Mouse (Mus musculus) heart, adult 2 months (tissue): ENCODE data around the gene Kcnmb2. TPM values are rescaled to one million over a fixed set of nuclear protein-coding genes. Genes with fewer than 3 reads are reported as not detected.

ENCODE experiments used
- DNase-seq, 2 experiments: peaks; one replicate each; pipeline ENCODE4 v3.0.0; 2021
- H3K27ac ChIP-seq: fragments of 200-600 bp; 2 replicates; pipeline ENCODE4 v1.8.1; 2022
- H3K27me3 ChIP-seq: fragments of 200-500 bp; 2 replicates; pipeline ENCODE4 v1.6.1; 2012; ENCODE audit warnings: mild to moderate bottlenecking, low read length, inconsistent platforms, mixed read lengths; ENCODE audit not compliant: control insufficient read depth, insufficient read depth
- H3K36me3 ChIP-seq: fragments of 200-500 bp; 2 replicates; pipeline ENCODE4 v1.6.1; 2012; ENCODE audit warnings: low read length, inconsistent platforms; ENCODE audit not compliant: control insufficient read depth, insufficient read depth
- H3K4me1 ChIP-seq: fragments of 200-500 bp; 2 replicates; pipeline ENCODE4 v1.6.1; 2011; ENCODE audit warnings: low read length; ENCODE audit not compliant: control insufficient read depth, insufficient read depth
- H3K4me3 ChIP-seq: fragments of 200-600 bp; 2 replicates; pipeline ENCODE4 v1.8.1; 2022
- H3K79me2 ChIP-seq: fragments of 200-500 bp; replicated peaks from 2 replicates; pipeline ENCODE4 v1.6.1; 2012; ENCODE audit warnings: mild to moderate bottlenecking, inconsistent platforms, low read length, moderate library complexity, mixed read lengths; ENCODE audit not compliant: control insufficient read depth, insufficient read depth
- H3K9ac ChIP-seq: fragments of 200-500 bp; 2 replicates; pipeline ENCODE4 v1.6.1; 2012; ENCODE audit warnings: low read depth, mild to moderate bottlenecking, control low read depth, inconsistent platforms, low read length, mixed read lengths
- CTCF ChIP-seq: fragments of 200-600 bp; IDR thresholded peaks from 2 replicates; pipeline ENCODE4 v1.8.1; 2022; ENCODE audit warnings: antibody characterized with exemption, mild to moderate bottlenecking, moderate library complexity
- EP300 ChIP-seq: fragments of 200-500 bp; IDR thresholded peaks from 2 replicates; pipeline ENCODE4 v1.6.1; 2011; ENCODE audit warnings: low read depth, low read length, control low read depth; ENCODE audit not compliant: insufficient read depth
- POLR2A ChIP-seq: fragments of 200-500 bp; IDR thresholded peaks from 2 replicates; pipeline ENCODE4 v1.6.1; 2011; ENCODE audit warnings: mild to moderate bottlenecking, low read depth, low read length, control low read depth; ENCODE audit not compliant: insufficient read depth
- whole genome bisulfite sequencing: fragments of 180-500 bp; shearing (Covaris S2); methylation state at CpG from one replicate; pipeline ENCODE4 v1.1.7; 2018; 5-methylcytosine and 5-hydroxymethylcytosine counted together
- intact Hi-C: fragments of 180-260 bp; cut with DNase I; formaldehyde crosslinking; loops from one replicate; pipeline ENCODE4 v1.15.1; 2025
- polyA plus RNA-seq: library from polyadenylated mRNA; depleted of rRNA; stranded (reverse); fragments of >200 nt; gene quantifications from 2 replicates; pipeline ENCODE4 v1.2.3, GENCODE M21; 2012
- total RNA-seq, 2 experiments: library from RNA; stranded (reverse); gene quantifications; 2 replicates each; pipeline ENCODE4 v1.2.3; 2021

The Kcnmb2 gene
- total and polyA plus RNA-seq, 3 experiments, result 0.06 TPM; not detected in 2

DNA sequence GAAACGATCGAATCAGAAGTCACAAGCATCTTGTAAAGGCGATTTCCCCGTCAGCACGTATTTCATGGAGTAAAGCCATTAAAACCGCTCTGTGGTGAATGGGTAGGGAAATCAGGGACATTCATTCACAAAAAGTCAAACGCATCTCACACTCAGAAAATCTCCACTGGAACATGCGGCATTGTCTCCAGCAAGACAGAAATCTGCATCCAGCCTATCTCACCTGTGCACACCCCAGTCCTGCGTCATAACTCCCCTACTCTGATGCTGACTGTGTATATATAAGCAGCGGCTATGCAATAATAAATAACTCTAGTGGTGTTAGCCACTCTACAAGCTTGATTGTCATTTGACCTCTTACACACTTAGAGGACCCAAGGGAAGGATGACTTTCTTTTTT lies 199.1 kb downstream of the Kcnmb2 start:
- no peak for DNase-seq
- no peaks in the 10 kb centered on the region for H3K79me2 ChIP-seq
- H3K9ac ChIP-seq, result no peak overlapping the region
- 86% methylated on average over 10 of the region's 10 CpGs for WGBS
- H3K4me1 ChIP-seq, result no peaks in the 10 kb centered on the region
- no peak overlapping the region for H3K4me3 ChIP-seq
- TF ChIP-seq CTCF (no peak), EP300 (no peak), POLR2A (no peak)
- no peak overlapping the region for H3K27ac ChIP-seq
- no peaks in the 10 kb centered on the region for H3K36me3 ChIP-seq
- no peaks in the 10 kb centered on the region for H3K27me3 ChIP-seq
- intact Hi-C loops, result no loop called here

DNA sequence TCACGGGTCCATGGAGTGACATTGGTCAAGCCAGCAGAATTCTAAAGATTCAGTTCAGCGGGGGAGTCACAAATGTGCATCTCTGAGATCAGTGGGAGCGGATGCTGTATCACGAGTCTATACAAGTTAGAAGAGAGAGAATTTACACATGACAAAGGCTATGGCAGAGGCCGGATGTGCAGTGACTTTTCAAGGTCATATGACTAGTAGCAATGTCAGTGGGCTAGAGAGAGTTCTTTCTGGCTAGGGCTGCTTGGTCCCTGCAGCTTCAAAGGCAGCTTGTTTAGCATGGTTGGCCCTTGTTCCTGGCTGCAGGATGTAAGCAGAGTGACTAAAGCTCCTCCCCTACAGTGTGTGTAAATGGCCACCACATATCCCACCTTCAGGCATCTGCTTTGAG lies 217.5 kb downstream of the Kcnmb2 start:
- TF ChIP-seq EP300, result no peak
- TF ChIP-seq CTCF, result no peak
- TF ChIP-seq POLR2A, result no peak
- Histone ChIP-seq H3K79me2 (no peaks in the 10 kb centered on the region), H3K4me3 (no peak overlapping the region), H3K4me1 (no peaks in the 10 kb centered on the region), H3K27me3 (no peaks in the 10 kb centered on the region), H3K36me3 (no peaks in the 10 kb centered on the region), H3K27ac (no peak overlapping the region), H3K9ac (no peak overlapping the region)
- WGBS, result 81% methylated on average over 5 of the region's 5 CpGs
- intact Hi-C loops, result loop anchor here (5.0 kb wide), 1 partner anchor 662 kb away; no protein-coding TSS in a partner anchor
- no peak for DNase-seq

GRCm38 (mm10) chr3:32121731-32122130 lies 219.4 kb downstream of the Kcnmb2 start:
- intact Hi-C loops, result loop anchor here (5.0 kb wide), 1 partner anchor 661 kb away; no protein-coding TSS in a partner anchor
- 62% methylated on average over 3 of the region's 3 CpGs for WGBS
- TF ChIP-seq POLR2A, result no peak
- TF ChIP-seq CTCF, result no peak
- no peak for TF ChIP-seq EP300
- Histone ChIP-seq H3K27ac (no peak overlapping the region), H3K4me3 (no peak overlapping the region), H3K36me3 (no peaks in the 10 kb centered on the region), H3K79me2 (no peaks in the 10 kb centered on the region), H3K9ac (no peak overlapping the region), H3K4me1 (no peaks in the 10 kb centered on the region), H3K27me3 (no peaks in the 10 kb centered on the region)
- no peak for DNase-seq

- H3K79me2 ChIP-seq, result no peaks in the 10 kb centered on the region
- no peak overlapping the region for H3K9ac ChIP-seq
- H3K4me1 ChIP-seq, result no peaks in the 10 kb centered on the region
- no peaks in the 10 kb centered on the region for H3K36me3 ChIP-seq
- no peak for TF ChIP-seq POLR2A
- no peak for TF ChIP-seq EP300
- no peak for TF ChIP-seq CTCF
- DNase-seq, result no peak
- 57% methylated on average over 4 of the region's 4 CpGs for WGBS
- intact Hi-C loops, result no loop called here
- no peak overlapping the region for H3K27ac ChIP-seq
- no peak overlapping the region for H3K4me3 ChIP-seq
- no peaks in the 10 kb centered on the region for H3K27me3 ChIP-seq
Observed at GRCm38 (mm10) chr3:32125431-32125830, 223.1 kb downstream of the Kcnmb2 start.

DNA sequence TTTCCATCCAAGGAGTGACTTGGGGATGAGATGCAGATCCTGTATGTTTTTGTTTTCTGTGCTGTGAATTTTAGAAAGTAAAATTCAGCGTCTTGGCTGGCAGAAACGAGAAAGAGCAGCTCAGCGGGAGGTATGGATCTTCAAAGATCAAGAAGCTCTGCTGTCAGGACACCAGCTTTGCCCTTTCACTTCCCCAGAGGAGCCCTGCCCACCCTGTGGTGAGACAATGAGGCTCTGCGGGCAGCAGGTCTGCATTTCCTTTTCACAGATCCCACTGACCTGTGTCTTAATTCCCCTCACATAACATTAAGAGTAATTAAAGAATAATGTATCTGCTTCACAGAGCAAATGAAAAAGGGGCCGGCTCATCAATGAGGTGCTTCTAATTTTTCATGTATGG lies 226.1 kb downstream of the Kcnmb2 start:
- no peak overlapping the region for H3K9ac ChIP-seq
- H3K27me3 ChIP-seq, result no peaks in the 10 kb centered on the region
- intact Hi-C loops, result no loop called here
- H3K27ac ChIP-seq, result no peak overlapping the region
- no peak for DNase-seq
- TF ChIP-seq CTCF, result no peak
- no peak for TF ChIP-seq EP300
- TF ChIP-seq POLR2A, result no peak
- no peaks in the 10 kb centered on the region for H3K4me1 ChIP-seq
- H3K36me3 ChIP-seq, result no peaks in the 10 kb centered on the region
- no peak overlapping the region for H3K4me3 ChIP-seq
- 11% methylated on average over 5 of the region's 5 CpGs for WGBS
- H3K79me2 ChIP-seq, result no peaks in the 10 kb centered on the region

DNA sequence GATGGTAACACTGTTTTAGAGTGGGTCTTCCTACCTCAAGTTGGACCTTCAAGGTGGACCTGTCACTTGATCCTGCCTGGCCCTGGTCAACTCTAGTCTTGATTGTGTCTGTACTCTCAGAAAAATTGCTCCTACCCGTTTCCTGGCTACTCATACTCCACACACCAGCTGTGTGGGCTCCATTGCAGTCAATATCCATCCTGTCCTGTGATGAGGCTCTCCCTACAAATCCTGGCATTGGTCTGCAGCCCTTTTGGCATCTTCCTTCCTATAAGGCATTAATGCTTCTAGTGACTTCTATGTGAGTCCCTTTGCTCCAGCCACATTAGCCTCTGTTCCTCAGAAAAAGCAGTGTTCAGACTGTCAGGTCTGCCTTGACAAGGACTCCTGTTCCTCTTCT lies 228.4 kb downstream of the Kcnmb2 start:
- Histone ChIP-seq H3K27me3 (no peaks in the 10 kb centered on the region), H3K9ac (no peak overlapping the region), H3K4me3 (no peak overlapping the region), H3K36me3 (no peaks in the 10 kb centered on the region), H3K27ac (no peak overlapping the region), H3K79me2 (no peaks in the 10 kb centered on the region), H3K4me1 (no peaks in the 10 kb centered on the region)
- DNase-seq, result no peak
- TF ChIP-seq EP300, result no peak
- no peak for TF ChIP-seq CTCF
- no peak for TF ChIP-seq POLR2A
- intact Hi-C loops, result no loop called here
- WGBS, result 59% methylated on average over 1 of the region's 1 CpGs
